Mouse (Mus musculus): Measurements from ENCODE around the gene Prkacb. TPM values are rescaled to one million over a fixed set of nuclear protein-coding genes. Genes with fewer than 3 reads are reported as not detected.
"Not testable (repeated sequence)": the region's sequence is repeated elsewhere in the genome, so short reads cannot be mapped to it uniquely, and the experiment has no call there.

The Prkacb gene
- polyA plus RNA-seq, 1 experiment: 4.2 TPM

- Histone ChIP-seq H3K4me3 (ENCODE audit: control insufficient read depth, low read depth, low read length) (no peak overlapping the region), H3K27me3 (ENCODE audit: control insufficient read depth, insufficient read depth, low read length) (no peaks in the 10 kb centered on the region), H3K36me3 (ENCODE audit: control insufficient read depth, insufficient read depth, low read length) (peaks cover 3% of the 10 kb centered on the region), H3K4me1 (ENCODE audit: control insufficient read depth, insufficient read depth, low read length) (no peaks in the 10 kb centered on the region), H3K27ac (ENCODE audit: control insufficient read depth, insufficient read depth, low read depth, low read length) (no peak overlapping the region)
- TF ChIP-seq POLR2A (IDR thresholded peaks at IDR 0.05; ENCODE audit: control insufficient read depth, low read depth, low read length) (no peak), CTCF (IDR thresholded peaks at IDR 0.05; ENCODE audit: control insufficient read depth, insufficient read depth, insufficient replicate concordance, low read depth, low read length) (no peak)
These were observed 71.1 kb downstream of the Prkacb start for GRCm38 (mm10) chr3:146741564-146742202.

GRCm38 (mm10) chr3:146741158-146741557 lies 71.6 kb downstream of the Prkacb start:
- no peak for TF ChIP-seq POLR2A (IDR thresholded peaks at IDR 0.05; ENCODE audit: control insufficient read depth, low read depth, low read length)
- no peak for TF ChIP-seq CTCF (IDR thresholded peaks at IDR 0.05; ENCODE audit: control insufficient read depth, insufficient read depth, insufficient replicate concordance, low read depth, low read length)
- H3K27me3 ChIP-seq (ENCODE audit: control insufficient read depth, insufficient read depth, low read length): no peaks in the 10 kb centered on the region
- H3K4me3 ChIP-seq (ENCODE audit: control insufficient read depth, low read depth, low read length): no peak overlapping the region
- H3K27ac ChIP-seq (ENCODE audit: control insufficient read depth, insufficient read depth, low read depth, low read length): no peak overlapping the region
- no peaks in the 10 kb centered on the region for H3K4me1 ChIP-seq (ENCODE audit: control insufficient read depth, insufficient read depth, low read length)
- peaks cover 3% of the 10 kb centered on the region for H3K36me3 ChIP-seq (ENCODE audit: control insufficient read depth, insufficient read depth, low read length)

- not testable (repeated sequence) for H3K27ac ChIP-seq (ENCODE audit: control insufficient read depth, insufficient read depth, low read depth, low read length); H3K27me3 ChIP-seq (ENCODE audit: control insufficient read depth, insufficient read depth, low read length); H3K4me3 ChIP-seq (ENCODE audit: control insufficient read depth, low read depth, low read length); H3K4me1 ChIP-seq (ENCODE audit: control insufficient read depth, insufficient read depth, low read length); H3K36me3 ChIP-seq (ENCODE audit: control insufficient read depth, insufficient read depth, low read length)
These were observed 76.6 kb downstream of the Prkacb start for GRCm38 (mm10) chr3:146736186-146736585.

- TF ChIP-seq POLR2A (IDR thresholded peaks at IDR 0.05; ENCODE audit: control insufficient read depth, low read depth, low read length): no peak
- no peak for TF ChIP-seq CTCF (IDR thresholded peaks at IDR 0.05; ENCODE audit: control insufficient read depth, insufficient read depth, insufficient replicate concordance, low read depth, low read length)
- Histone ChIP-seq H3K27me3 (ENCODE audit: control insufficient read depth, insufficient read depth, low read length) (no peaks in the 10 kb centered on the region), H3K36me3 (ENCODE audit: control insufficient read depth, insufficient read depth, low read length) (peaks cover 2% of the 10 kb centered on the region), H3K4me3 (ENCODE audit: control insufficient read depth, low read depth, low read length) (no peak overlapping the region), H3K4me1 (ENCODE audit: control insufficient read depth, insufficient read depth, low read length) (no peaks in the 10 kb centered on the region), H3K27ac (ENCODE audit: control insufficient read depth, insufficient read depth, low read depth, low read length) (no peak overlapping the region)
These were observed 77.1 kb downstream of the Prkacb start for GRCm38 (mm10) chr3:146735657-146736056.

- H3K36me3 ChIP-seq (ENCODE audit: control insufficient read depth, insufficient read depth, low read length): peaks cover 2% of the 10 kb centered on the region
- no peaks in the 10 kb centered on the region for H3K4me1 ChIP-seq (ENCODE audit: control insufficient read depth, insufficient read depth, low read length)
- no peak for TF ChIP-seq CTCF (IDR thresholded peaks at IDR 0.05; ENCODE audit: control insufficient read depth, insufficient read depth, insufficient replicate concordance, low read depth, low read length)
- no peak for TF ChIP-seq POLR2A (IDR thresholded peaks at IDR 0.05; ENCODE audit: control insufficient read depth, low read depth, low read length)
- H3K4me3 ChIP-seq (ENCODE audit: control insufficient read depth, low read depth, low read length): no peak overlapping the region
- no peak overlapping the region for H3K27ac ChIP-seq (ENCODE audit: control insufficient read depth, insufficient read depth, low read depth, low read length)
- H3K27me3 ChIP-seq (ENCODE audit: control insufficient read depth, insufficient read depth, low read length): no peaks in the 10 kb centered on the region
These were observed 77.7 kb downstream of the Prkacb start for GRCm38 (mm10) chr3:146734907-146735629.

GRCm38 (mm10) chr3:146731499-146731898 lies 81.3 kb downstream of the Prkacb start:
- peaks cover 2% of the 10 kb centered on the region for H3K36me3 ChIP-seq (ENCODE audit: control insufficient read depth, insufficient read depth, low read length)
- H3K4me1 ChIP-seq (ENCODE audit: control insufficient read depth, insufficient read depth, low read length): no peaks in the 10 kb centered on the region
- no peak overlapping the region for H3K27ac ChIP-seq (ENCODE audit: control insufficient read depth, insufficient read depth, low read depth, low read length)
- no peaks in the 10 kb centered on the region for H3K27me3 ChIP-seq (ENCODE audit: control insufficient read depth, insufficient read depth, low read length)
- H3K4me3 ChIP-seq (ENCODE audit: control insufficient read depth, low read depth, low read length): no peak overlapping the region
- TF ChIP-seq POLR2A (IDR thresholded peaks at IDR 0.05; ENCODE audit: control insufficient read depth, low read depth, low read length) (no peak), CTCF (IDR thresholded peaks at IDR 0.05; ENCODE audit: control insufficient read depth, insufficient read depth, insufficient replicate concordance, low read depth, low read length) (no peak)

GRCm38 (mm10) chr3:146723037-146723436 lies 89.8 kb downstream of the Prkacb start:
- no peak overlapping the region for H3K27ac ChIP-seq (ENCODE audit: control insufficient read depth, insufficient read depth, low read depth, low read length)
- H3K36me3 ChIP-seq (ENCODE audit: control insufficient read depth, insufficient read depth, low read length): no peaks in the 10 kb centered on the region
- no peak overlapping the region for H3K4me3 ChIP-seq (ENCODE audit: control insufficient read depth, low read depth, low read length)
- TF ChIP-seq POLR2A (IDR thresholded peaks at IDR 0.05; ENCODE audit: control insufficient read depth, low read depth, low read length): no peak
- TF ChIP-seq CTCF (IDR thresholded peaks at IDR 0.05; ENCODE audit: control insufficient read depth, insufficient read depth, insufficient replicate concordance, low read depth, low read length): no peak
- H3K4me1 ChIP-seq (ENCODE audit: control insufficient read depth, insufficient read depth, low read length): no peaks in the 10 kb centered on the region
- no peaks in the 10 kb centered on the region for H3K27me3 ChIP-seq (ENCODE audit: control insufficient read depth, insufficient read depth, low read length)
